Mouse (Mus musculus) layer of hippocampus, adult 9-11 months (tissue): ENCODE measurements around the gene Wdr48.

Experiments used
- DNase-seq: peaks from one replicate; pipeline ENCODE4 v3.0.0; 2022

Wdr48 gene

GRCm38 (mm10) chr9:119925120-119925657 lies 30.5 kb downstream of the Wdr48 start:
- DNase-seq: peak; percentile 34

GRCm38 (mm10) chr9:119925729-119926128 lies 31.1 kb downstream of the Wdr48 start:
- DNase-seq: no peak

DNA sequence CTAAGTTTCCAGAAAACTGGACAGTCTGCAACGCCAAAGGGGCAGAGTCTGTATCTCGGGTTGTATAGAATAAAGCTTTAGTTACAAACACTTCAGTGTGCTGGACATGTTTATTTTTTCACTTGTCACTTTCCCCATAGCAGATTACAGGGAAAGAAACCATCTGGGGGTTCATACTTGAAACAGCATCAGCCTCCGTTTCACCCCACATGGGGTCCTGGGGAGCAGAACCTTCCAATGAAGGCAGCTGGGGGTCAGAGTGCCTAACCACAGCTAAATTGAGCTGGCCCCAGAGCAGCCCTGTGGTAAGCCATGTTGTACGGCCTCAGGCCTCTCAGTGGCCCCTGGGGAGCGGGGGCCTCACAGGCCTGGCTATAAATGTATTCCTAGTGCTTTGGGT lies 31.8 kb downstream of the Wdr48 start:
- no peak for DNase-seq

GRCm38 (mm10) chr9:119932358-119932757 lies 37.7 kb downstream of the Wdr48 start:
- DNase-seq: no peak

DNA sequence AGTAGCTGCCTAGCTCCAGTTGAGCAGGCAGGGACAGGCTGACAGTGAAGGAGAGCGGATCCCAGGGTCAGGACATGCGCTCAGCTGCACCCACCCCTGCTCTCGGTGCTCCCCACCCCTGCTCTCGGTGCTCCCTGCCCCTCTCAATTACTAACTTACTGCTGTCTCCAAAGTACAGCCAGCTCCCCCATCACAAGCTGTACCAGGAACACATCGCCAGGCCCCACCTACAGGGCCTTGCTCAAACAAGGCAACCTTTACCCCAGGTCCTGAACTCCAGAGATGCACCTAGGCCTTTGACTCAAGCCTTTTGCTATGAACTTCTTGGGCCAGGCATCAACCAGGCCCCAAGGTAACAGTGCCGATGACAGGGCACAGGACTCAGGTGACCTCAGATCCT lies 39.0 kb downstream of the Wdr48 start:
- no peak for DNase-seq

DNA sequence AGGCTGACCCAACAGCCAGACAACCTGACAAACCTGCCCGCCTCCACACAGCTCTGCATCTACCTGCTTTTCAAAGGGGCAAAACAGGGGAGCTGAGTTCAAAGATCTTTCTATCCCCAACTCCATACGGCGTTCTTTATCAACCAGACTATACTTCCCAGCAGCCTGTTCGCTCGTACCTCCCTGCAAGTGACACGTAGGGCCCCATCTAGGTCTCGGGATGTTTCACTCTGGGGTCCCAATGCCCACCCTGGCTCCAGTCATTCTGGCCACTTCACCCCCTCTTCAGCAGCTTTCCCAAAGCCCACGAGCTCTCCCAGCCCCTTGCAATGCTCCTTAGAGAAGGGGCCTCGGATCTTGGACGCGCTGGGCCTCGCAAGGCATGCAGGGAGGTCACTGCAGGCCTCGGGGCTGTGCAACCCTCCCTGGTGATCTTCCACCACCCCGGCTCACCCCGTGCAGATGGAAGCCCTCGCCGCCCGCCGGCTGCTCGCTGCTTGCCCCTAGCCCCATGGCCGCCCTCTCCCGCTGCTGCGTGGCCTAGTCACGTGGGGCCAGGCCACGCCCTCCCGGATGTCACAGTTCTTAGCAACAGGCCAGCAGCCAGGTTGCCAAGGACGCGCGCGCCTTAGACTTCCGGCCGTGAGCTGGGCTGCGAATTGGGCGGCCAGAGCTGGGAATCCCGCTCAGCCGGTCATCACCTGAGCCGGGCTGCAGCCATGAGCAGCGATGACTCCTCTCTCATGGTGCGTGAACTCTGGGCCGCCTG lies 42.5 kb downstream of the Wdr48 start, which contains the start of the genes Gorasp1 and Ttc21a:
TSS of gene Gorasp1 (minus strand) at position 561 of the 769 bp plus-strand sequence.
TSS of gene Ttc21a (plus strand) at position 602 of the 769 bp plus-strand sequence.
- peak; percentile 93 for DNase-seq

- DNase-seq: no peak
Observed at GRCm38 (mm10) chr9:119938496-119938895, 43.8 kb downstream of the Wdr48 start.

- DNase-seq: no peak
Observed at GRCm38 (mm10) chr9:119939646-119940045, 45.0 kb downstream of the Wdr48 start.

DNA sequence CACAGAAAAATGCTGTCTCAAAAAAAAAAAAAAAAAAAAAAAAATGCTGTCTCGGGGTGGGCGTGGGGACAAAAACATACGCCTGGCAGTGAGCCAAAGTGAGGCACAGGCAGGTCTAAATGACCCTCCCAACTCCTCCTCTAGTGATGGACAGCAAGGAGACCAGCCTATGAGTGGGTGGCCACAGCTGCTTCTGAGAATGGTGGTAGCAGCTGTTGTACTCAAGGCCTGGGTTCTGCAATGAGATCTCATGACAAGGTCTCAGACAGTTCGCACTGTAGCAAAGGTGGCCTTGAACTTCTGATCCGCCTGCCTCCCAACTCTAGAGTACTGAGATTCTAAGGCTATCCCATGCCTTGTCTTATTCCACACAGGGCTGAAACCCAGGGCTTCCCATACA lies 46.7 kb downstream of the Wdr48 start:
- DNase-seq: no peak

- no peak for DNase-seq
Observed at GRCm38 (mm10) chr9:119941861-119942260, 47.2 kb downstream of the Wdr48 start.

DNA sequence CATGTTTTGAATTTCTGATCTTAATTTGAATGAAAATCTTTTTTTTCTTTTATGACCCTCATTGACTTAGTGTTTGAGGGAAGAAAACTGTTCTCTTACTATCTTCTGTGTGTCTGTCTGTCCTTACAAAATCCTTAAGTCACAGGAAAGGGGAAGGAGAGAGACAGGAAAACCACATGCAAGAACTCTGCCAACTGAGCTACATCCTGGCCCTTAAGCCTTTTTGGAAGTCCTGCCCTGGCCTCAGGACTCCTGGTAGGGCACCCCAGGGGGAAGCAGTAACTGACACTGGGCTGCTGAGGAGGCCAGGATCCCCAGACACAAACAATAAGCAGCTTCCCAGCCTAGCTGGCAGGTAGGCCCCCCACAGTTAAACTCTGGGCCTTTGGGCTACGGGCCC lies 48.6 kb downstream of the Wdr48 start:
- no peak for DNase-seq

GRCm38 (mm10) chr9:119945173-119945900 lies 50.7 kb downstream of the Wdr48 start:
- DNase-seq: no peak

- no peak for DNase-seq
Observed at GRCm38 (mm10) chr9:119948804-119949203, 54.1 kb downstream of the Wdr48 start.

GRCm38 (mm10) chr9:119950434-119950833 lies 55.8 kb downstream of the Wdr48 start:
- DNase-seq: no peak

- DNase-seq: no peak
Observed at GRCm38 (mm10) chr9:119951388-119951787, 56.7 kb downstream of the Wdr48 start.

- no peak for DNase-seq
Observed at GRCm38 (mm10) chr9:119958835-119959234, 64.2 kb downstream of the Wdr48 start.

DNA sequence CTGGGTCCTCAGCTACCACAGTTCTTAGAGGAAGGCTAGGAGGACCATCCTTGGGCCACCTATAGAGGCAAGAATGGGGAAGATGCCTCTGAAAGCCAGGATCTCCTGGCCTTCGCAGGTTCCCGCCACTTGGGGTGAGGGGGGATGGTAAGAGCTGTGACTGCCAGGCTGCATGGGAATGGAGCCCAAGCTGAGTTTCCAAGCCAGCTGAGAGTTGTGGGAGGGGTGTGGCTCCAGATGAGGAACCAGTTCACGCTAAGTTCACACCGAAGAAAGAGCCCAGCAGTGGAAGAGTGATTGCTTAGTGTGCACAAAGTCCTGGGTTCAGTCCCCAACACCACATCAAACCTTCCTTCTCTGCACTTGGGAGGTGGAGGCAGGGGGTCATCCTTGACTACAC lies 67.5 kb downstream of the Wdr48 start:
- DNase-seq: no peak

- no peak for DNase-seq
Observed at GRCm38 (mm10) chr9:119962987-119963667, 68.4 kb downstream of the Wdr48 start.

GRCm38 (mm10) chr9:119964206-119964605 lies 69.5 kb downstream of the Wdr48 start:
- no peak for DNase-seq

DNA sequence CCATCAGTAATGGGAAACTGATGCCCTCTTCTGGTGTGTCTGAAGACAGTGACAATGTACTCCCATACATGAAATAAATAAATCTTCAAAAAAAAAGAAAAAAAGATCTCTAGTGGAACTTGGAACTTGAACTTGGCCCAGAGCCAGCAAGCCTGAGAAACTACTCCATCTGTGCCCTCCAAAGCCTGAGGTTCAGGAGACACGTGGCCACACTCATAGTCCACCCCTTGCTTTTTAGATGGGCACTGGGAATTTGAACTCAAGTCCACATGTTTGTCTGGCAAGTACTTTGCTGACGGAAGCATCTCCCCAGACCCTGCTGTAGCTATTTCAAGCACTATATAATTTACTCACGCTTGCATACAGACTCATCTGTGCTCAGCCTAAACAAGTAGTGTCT lies 70.5 kb downstream of the Wdr48 start:
- DNase-seq: no peak

GRCm38 (mm10) chr9:119966221-119966910 lies 71.7 kb downstream of the Wdr48 start:
- no peak for DNase-seq

- no peak for DNase-seq
Observed at GRCm38 (mm10) chr9:119969811-119970210, 75.1 kb downstream of the Wdr48 start.

- DNase-seq: no peak
Observed at GRCm38 (mm10) chr9:119970221-119970620, 75.5 kb downstream of the Wdr48 start.
